Mouse (Mus musculus): ENCODE results near the gene Oaz2.
"Not testable (repeated sequence)": the region's sequence is repeated elsewhere in the genome, so short reads cannot be mapped to it uniquely, and the experiment has no call there.

Gene Oaz2

GRCm38 (mm10) chr9:65649997-65650396 is 17.8 kb upstream of the Oaz2 start:
- in situ Hi-C loops (cut with MboI; ENCODE audit: low sequenced_read_pairs): no loop called here

GRCm38 (mm10) chr9:65651957-65652356 is 15.8 kb upstream of the Oaz2 start:
- in situ Hi-C loops (cut with MboI; ENCODE audit: low sequenced_read_pairs): not testable (repeated sequence)

GRCm38 (mm10) chr9:65653741-65654140 is 14.1 kb upstream of the Oaz2 start:
- in situ Hi-C loops (cut with MboI; ENCODE audit: low sequenced_read_pairs): no loop called here

GRCm38 (mm10) chr9:65654700-65655237 is 13.0 kb upstream of the Oaz2 start:
- in situ Hi-C loops (cut with MboI; ENCODE audit: low sequenced_read_pairs): no loop called here

GRCm38 (mm10) chr9:65655540-65655939 is 12.3 kb upstream of the Oaz2 start:
- in situ Hi-C loops (cut with MboI; ENCODE audit: low sequenced_read_pairs): no loop called here

GRCm38 (mm10) chr9:65657218-65657617 is 10.6 kb upstream of the Oaz2 start:
- in situ Hi-C loops (cut with MboI; ENCODE audit: low sequenced_read_pairs): no loop called here

- in situ Hi-C loops (cut with MboI; ENCODE audit: low sequenced_read_pairs): loop anchor here (5.0 kb wide), 1 partner anchor 54 kb away; no protein-coding TSS in a partner anchor
Measured at GRCm38 (mm10) chr9:65661029-65661428, 6.8 kb upstream of the Oaz2 start.

GRCm38 (mm10) chr9:65661493-65661892 is 6.3 kb upstream of the Oaz2 start:
- in situ Hi-C loops (cut with MboI; ENCODE audit: low sequenced_read_pairs): loop anchor here (5.0 kb wide), 1 partner anchor 54 kb away; no protein-coding TSS in a partner anchor

- in situ Hi-C loops (cut with MboI; ENCODE audit: low sequenced_read_pairs): loop anchor here (5.0 kb wide), 1 partner anchor 57 kb away; no protein-coding TSS in a partner anchor
Measured at GRCm38 (mm10) chr9:65664163-65664562, 3.6 kb upstream of the Oaz2 start.

GRCm38 (mm10) chr9:65666042-65666441 is 1.8 kb upstream of the Oaz2 start:
- in situ Hi-C loops (cut with MboI; ENCODE audit: low sequenced_read_pairs): no loop called here

- in situ Hi-C loops (cut with MboI; ENCODE audit: low sequenced_read_pairs): no loop called here
Measured at GRCm38 (mm10) chr9:65671431-65671931, 3.7 kb downstream of the Oaz2 start.

- in situ Hi-C loops (cut with MboI; ENCODE audit: low sequenced_read_pairs): no loop called here
Measured at GRCm38 (mm10) chr9:65672996-65673395, 5.2 kb downstream of the Oaz2 start.

- in situ Hi-C loops (cut with MboI; ENCODE audit: low sequenced_read_pairs): no loop called here
Measured at GRCm38 (mm10) chr9:65675461-65676357, 7.9 kb downstream of the Oaz2 start.

- in situ Hi-C loops (cut with MboI; ENCODE audit: low sequenced_read_pairs): no loop called here
Measured at GRCm38 (mm10) chr9:65676358-65677118, 8.7 kb downstream of the Oaz2 start.

GRCm38 (mm10) chr9:65677119-65677462 is 9.3 kb downstream of the Oaz2 start:
- in situ Hi-C loops (cut with MboI; ENCODE audit: low sequenced_read_pairs): no loop called here

GRCm38 (mm10) chr9:65679181-65679761 is 11.5 kb downstream of the Oaz2 start:
- in situ Hi-C loops (cut with MboI; ENCODE audit: low sequenced_read_pairs): no loop called here

GRCm38 (mm10) chr9:65680938-65681633 is 13.3 kb downstream of the Oaz2 start:
- in situ Hi-C loops (cut with MboI; ENCODE audit: low sequenced_read_pairs): no loop called here

GRCm38 (mm10) chr9:65681634-65681940 is 13.8 kb downstream of the Oaz2 start:
- in situ Hi-C loops (cut with MboI; ENCODE audit: low sequenced_read_pairs): no loop called here

GRCm38 (mm10) chr9:65682183-65682582 is 14.4 kb downstream of the Oaz2 start:
- in situ Hi-C loops (cut with MboI; ENCODE audit: low sequenced_read_pairs): no loop called here

- in situ Hi-C loops (cut with MboI; ENCODE audit: low sequenced_read_pairs): no loop called here
Measured at GRCm38 (mm10) chr9:65682994-65683393, 15.2 kb downstream of the Oaz2 start.

GRCm38 (mm10) chr9:65684704-65685103 is 16.9 kb downstream of the Oaz2 start:
- in situ Hi-C loops (cut with MboI; ENCODE audit: low sequenced_read_pairs): no loop called here

Data from CH12F3 (cell line).